Comparison of ENCODE assay signal across 1 mouse cellular context in genomic region chr11:70653345-70654197, GRCm38 (mm10).
TF ChIP-seq lines count a peak whose summit lies in the region.

No protein-coding gene starts in this region.

TF ChIP-seq in MEL, 35 proteins besides CTCF, POLR2A, EP300 and RAD21 (continued from another document):
- TF ChIP-seq MAZ (IDR thresholded peaks at IDR 0.05; ENCODE audit: low read depth, low read length) (peak; percentile 76; the same call in 1 of the 2 replicates), SIN3A (IDR thresholded peaks at IDR 0.05; ENCODE audit: low read length) (peak; percentile 61; the same call in 1 of the 2 replicates), USF2 (IDR thresholded peaks at IDR 0.05; ENCODE audit: borderline replicate concordance in 1 of 2, insufficient read depth in 1 of 2, low read depth in 1 of 2, low read length in 2 of 2) (no peak)
